Mouse (Mus musculus): Measurements from ENCODE around the gene Dlk2.

GRCm38 (mm10) chr17:46297028-46297363, 225 bp upstream of the Dlk2 start:
- no peak for TF ChIP-seq CTCF (IDR thresholded peaks at IDR 0.05; ENCODE audit: borderline replicate concordance, extremely low read depth, insufficient read depth, insufficient read length)
- TF ChIP-seq POLR2A (IDR thresholded peaks at IDR 0.05; ENCODE audit: borderline replicate concordance, extremely low read depth, insufficient read depth, insufficient read length, poor library complexity, severe bottlenecking), result no peak
